Mouse (Mus musculus): ENCODE data around the gene Slc6a12.

Gene Slc6a12

GRCm38 (mm10) chr6:121343026-121343770 is at the start of gene Slc6a12:
Slc6a12 (plus strand) TSS chr6:121343076.
- DNase-seq (ENCODE audit: low spot score), result no peak

- DNase-seq (ENCODE audit: low spot score), result no peak
Observed at GRCm38 (mm10) chr6:121299317-121299716, 43.6 kb upstream of the Slc6a12 start.

- no peak for DNase-seq (ENCODE audit: low spot score)
Observed at GRCm38 (mm10) chr6:121299954-121300353, 42.9 kb upstream of the Slc6a12 start, which contains the start of gene Slc6a13. Slc6a13 (plus strand) TSS chr6:121300227.

GRCm38 (mm10) chr6:121300504-121300903 is 42.4 kb upstream of the Slc6a12 start:
- no peak for DNase-seq (ENCODE audit: low spot score)

- no peak for DNase-seq (ENCODE audit: low spot score)
Observed at GRCm38 (mm10) chr6:121303466-121304220, 39.2 kb upstream of the Slc6a12 start.

- DNase-seq (ENCODE audit: low spot score), result no peak
Observed at GRCm38 (mm10) chr6:121304630-121305029, 38.2 kb upstream of the Slc6a12 start.

- no peak for DNase-seq (ENCODE audit: low spot score)
Observed at GRCm38 (mm10) chr6:121305571-121305970, 37.3 kb upstream of the Slc6a12 start.

- no peak for DNase-seq (ENCODE audit: low spot score)
Observed at GRCm38 (mm10) chr6:121310984-121311383, 31.9 kb upstream of the Slc6a12 start.

GRCm38 (mm10) chr6:121319099-121319498 is 23.8 kb upstream of the Slc6a12 start:
- DNase-seq (ENCODE audit: low spot score), result no peak

- DNase-seq (ENCODE audit: low spot score), result no peak
Observed at GRCm38 (mm10) chr6:121322381-121323110, 20.3 kb upstream of the Slc6a12 start.

GRCm38 (mm10) chr6:121325298-121325697 is 17.6 kb upstream of the Slc6a12 start:
- DNase-seq (ENCODE audit: low spot score), result no peak

GRCm38 (mm10) chr6:121325740-121326139 is 17.1 kb upstream of the Slc6a12 start:
- no peak for DNase-seq (ENCODE audit: low spot score)

- no peak for DNase-seq (ENCODE audit: low spot score)
Observed at GRCm38 (mm10) chr6:121326486-121327069, 16.3 kb upstream of the Slc6a12 start.

- DNase-seq (ENCODE audit: low spot score), result no peak
Observed at GRCm38 (mm10) chr6:121328417-121328884, 14.4 kb upstream of the Slc6a12 start.

GRCm38 (mm10) chr6:121329848-121330508 is 12.9 kb upstream of the Slc6a12 start:
- no peak for DNase-seq (ENCODE audit: low spot score)

GRCm38 (mm10) chr6:121335841-121336240 is 7.0 kb upstream of the Slc6a12 start:
- DNase-seq (ENCODE audit: low spot score), result no peak

- DNase-seq (ENCODE audit: low spot score), result no peak
Observed at GRCm38 (mm10) chr6:121336558-121336957, 6.3 kb upstream of the Slc6a12 start.

- no peak for DNase-seq (ENCODE audit: low spot score)
Observed at GRCm38 (mm10) chr6:121337229-121337628, 5.6 kb upstream of the Slc6a12 start.

GRCm38 (mm10) chr6:121337770-121338518 is 4.9 kb upstream of the Slc6a12 start:
- DNase-seq (ENCODE audit: low spot score), result peak; percentile 49

GRCm38 (mm10) chr6:121338519-121338896 is 4.4 kb upstream of the Slc6a12 start:
- no peak for DNase-seq (ENCODE audit: low spot score)

GRCm38 (mm10) chr6:121341650-121342049 is 1.2 kb upstream of the Slc6a12 start:
- DNase-seq (ENCODE audit: low spot score), result no peak

All from testis, postnatal 14 days (tissue).